In genomic region chr2:5170815-5171214, GRCm38 (mm10) we compare ENCODE assay signal across 22 mouse cellular contexts. TPM values are rescaled to one million over a fixed set of nuclear protein-coding genes. Genes with fewer than 3 reads are reported as not detected.
DNase-seq lines count a peak whose midpoint lies in the region; ATAC-seq and TF ChIP-seq lines count a peak whose summit lies in the region.
"Had no signal": no experiment of that assay in that cellular context is flagged by ENCODE, and none has a peak within 500 bp of the region (broad histone marks: within the 10 kb centered on the region; RNA-seq: fewer than 3 reads in every experiment).

No protein-coding gene starts in this region.

- DNase-seq in left cerebral cortex, adult 2 months (ENCODE audit: extremely low spot score in 1 of 2, low spot score in 2 of 2): no peak
- DNase-seq in left cerebral cortex, adult 8-10 months (ENCODE audit: low spot score in 2 of 2): no peak
- DNase-seq in induced T-regulatory cell, adult 2 months (ENCODE audit: low read depth): peak; percentile 16
- DNase-seq in stomach, postnatal 0 days (ENCODE audit: low spot score): no peak
- DNase-seq in ovary, postnatal 14 days (ENCODE audit: low spot score): no peak
- DNase-seq: cerebellum, adult 8-10 months; gastrocnemius, postnatal 36 days; kidney, adult 9 months; lung, adult 18-20 months; lung, postnatal 14 days; midbrain, embryonic 14.5 days; right cerebral cortex, postnatal 14 days; thymus, postnatal 14 days had no signal

- intact Hi-C loops in left cerebral cortex, adult 2 months (cut with DNase I): no loop called here

- no peak overlapping the region for H3K9ac ChIP-seq in forebrain, embryonic 15.5 days (replicated peaks)
- no peak overlapping the region for H3K9ac ChIP-seq in forebrain, embryonic 13.5 days
- no peak overlapping the region for H3K9ac ChIP-seq in stomach, postnatal 0 days (ENCODE audit: low read length)
- H3K9ac ChIP-seq: neural tube, embryonic 13.5 days had no signal

- H3K4me3 ChIP-seq in forebrain, embryonic 15.5 days: no peak overlapping the region
- no peak overlapping the region for H3K4me3 ChIP-seq in forebrain, embryonic 13.5 days
- no peak overlapping the region for H3K4me3 ChIP-seq in left cerebral cortex, adult 2 months
- H3K4me3 ChIP-seq in stomach, postnatal 0 days (ENCODE audit: low read depth, low read length): no peak overlapping the region
- H3K4me3 ChIP-seq: neural tube, embryonic 13.5 days had no signal

- 86% methylated on average over 4 of the region's 4 CpGs for WGBS in forebrain, embryonic 15.5 days
- WGBS in forebrain, embryonic 13.5 days: 84% methylated on average over 4 of the region's 4 CpGs
- 61% methylated on average over 4 of the region's 4 CpGs for WGBS in stomach, postnatal 0 days

- no peak for TF ChIP-seq EP300 in stomach, postnatal 0 days (optimal IDR thresholded peaks at IDR 0.05)

- H3K4me2 ChIP-seq in forebrain, embryonic 15.5 days (replicated peaks): no peak overlapping the region
- H3K4me2 ChIP-seq in forebrain, embryonic 13.5 days: no peak overlapping the region
- no peak overlapping the region for H3K4me2 ChIP-seq in stomach, postnatal 0 days (replicated peaks; ENCODE audit: low read depth)
- H3K4me2 ChIP-seq: liver, embryonic 11.5 days; neural tube, embryonic 13.5 days had no signal

- no peak for TF ChIP-seq CTCF in left cerebral cortex, adult 2 months (IDR thresholded peaks at IDR 0.05)
- no peak for TF ChIP-seq CTCF in stomach, postnatal 0 days (IDR thresholded peaks at IDR 0.05; ENCODE audit: low read depth)

- no peaks in the 10 kb centered on the region for H3K36me3 ChIP-seq in forebrain, embryonic 15.5 days
- no peaks in the 10 kb centered on the region for H3K36me3 ChIP-seq in forebrain, embryonic 13.5 days (ENCODE audit: poor library complexity, severe bottlenecking)
- no peaks in the 10 kb centered on the region for H3K36me3 ChIP-seq in stomach, postnatal 0 days (ENCODE audit: control insufficient read depth, insufficient read depth, low read length)
- H3K36me3 ChIP-seq: neural tube, embryonic 13.5 days had no signal

- H3K9me3 ChIP-seq in forebrain, embryonic 15.5 days: no peaks in the 10 kb centered on the region
- no peaks in the 10 kb centered on the region for H3K9me3 ChIP-seq in forebrain, embryonic 13.5 days (replicated peaks)
- no peaks in the 10 kb centered on the region for H3K9me3 ChIP-seq in stomach, postnatal 0 days (ENCODE audit: control insufficient read depth, low read length)
- H3K9me3 ChIP-seq: neural tube, embryonic 13.5 days had no signal

- H3K4me1 ChIP-seq in forebrain, embryonic 15.5 days: no peaks in the 10 kb centered on the region
- no peaks in the 10 kb centered on the region for H3K4me1 ChIP-seq in forebrain, embryonic 13.5 days
- H3K4me1 ChIP-seq in stomach, postnatal 0 days (replicated peaks; ENCODE audit: control insufficient read depth, insufficient read depth): no peaks in the 10 kb centered on the region
- H3K4me1 ChIP-seq: neural tube, embryonic 13.5 days had no signal

- H3K27ac ChIP-seq in forebrain, embryonic 15.5 days (replicated peaks): 0 out of 2 replicates have a peak overlapping the region, but pooled peaks have one; percentile 33
- H3K27ac ChIP-seq in forebrain, embryonic 13.5 days: no peak overlapping the region
- peak overlapping the region; percentile 74 for H3K27ac ChIP-seq in left cerebral cortex, adult 2 months
- peak overlapping the region; percentile 78 for H3K27ac ChIP-seq in stomach, postnatal 0 days (replicated peaks)
- H3K27ac ChIP-seq: hindbrain, postnatal 0 days; neural tube, embryonic 13.5 days had no signal

- ATAC-seq in forebrain, embryonic 15.5 days (replicated peaks): no peak
- no peak for ATAC-seq in forebrain, embryonic 13.5 days
- no peak; the same call in 1 of the 2 replicates for ATAC-seq in stomach, postnatal 0 days (ENCODE audit: low FRiP score, low TSS enrichment)
- ATAC-seq: hindbrain, postnatal 0 days had no signal

- no peaks in the 10 kb centered on the region for H3K27me3 ChIP-seq in forebrain, embryonic 15.5 days
- no peaks in the 10 kb centered on the region for H3K27me3 ChIP-seq in forebrain, embryonic 13.5 days
- no peaks in the 10 kb centered on the region for H3K27me3 ChIP-seq in stomach, postnatal 0 days (ENCODE audit: control insufficient read depth, insufficient read depth, low read length)
- H3K27me3 ChIP-seq: CH12.LX; neural tube, embryonic 13.5 days had no signal

RNA-seq across cellular contexts. Expression of gene Ccdc3, which starts 33.2 kb away (rescaled TPM):
- polyA plus RNA-seq in forebrain, embryonic 15.5 days (2015; fragmentation: Nextera tagmentation; extraction: Ambion mirVana): 3.4 and 3.8 TPM in 2 replicates
- polyA plus RNA-seq in forebrain, embryonic 13.5 days (2015; fragmentation: Nextera tagmentation; extraction: Ambion mirVana): 2.0 and 2.7 TPM in 2 replicates
- 10 to 100 TPM; 14.2 to 19.4 TPM for total RNA-seq in left cerebral cortex, adult 2 months (2021)
- 10 to 100 TPM; 12.0 to 14.0 (median 13.2) TPM for total RNA-seq in left cerebral cortex, adult 8-10 months (2022)
- 24.4 and 32.1 TPM in 2 replicates for polyA plus RNA-seq in stomach, postnatal 0 days (2015; fragmentation: Nextera tagmentation; extraction: Ambion mirVana)
- total RNA-seq: CH12.LX; common myeloid progenitor, adult 5-6 weeks; hematopoietic stem cell, adult 5-6 weeks; megakaryocyte, adult 5-6 weeks had no signal
